Mouse (Mus musculus) intestine, embryonic 16.5 days (tissue): ENCODE data around the gene Rpl37. TPM values are rescaled to one million over a fixed set of nuclear protein-coding genes. Genes with fewer than 3 reads are reported as not detected.
A peak's percentile ranks its signal among the peaks of the same experiment; 100 is the strongest.

Source experiments
- ATAC-seq: fragments of 200-750 bp; cut with Nextera tagmentation; 2 replicates; pipeline ENCODE4 v1.8.0; 2017; ENCODE audit warnings: moderate TSS enrichment, moderate library complexity
- H3K27ac ChIP-seq: fragments of 300-500 bp; sonication (generic); 2 replicates; pipeline ENCODE4 v1.5.1; 2014; ENCODE audit warnings: mild to moderate bottlenecking, low read length
- H3K27me3 ChIP-seq: fragments of 300-500 bp; sonication (generic); replicated peaks from 2 replicates; pipeline ENCODE4 v1.6.1; 2014; ENCODE audit warnings: low read length, control low read depth, mixed read lengths; ENCODE audit not compliant: control insufficient read depth, insufficient read depth
- H3K36me3 ChIP-seq: fragments of 300-500 bp; sonication (generic); 2 replicates; pipeline ENCODE4 v1.6.1; 2014; ENCODE audit warnings: low read length, control low read depth; ENCODE audit not compliant: control insufficient read depth, insufficient read depth
- H3K4me1 ChIP-seq: fragments of 300-500 bp; sonication (generic); 2 replicates; pipeline ENCODE4 v1.6.1; 2014; ENCODE audit warnings: low read length, control low read depth, mixed read lengths; ENCODE audit not compliant: control insufficient read depth, insufficient read depth
- H3K4me2 ChIP-seq: fragments of 300-500 bp; sonication (generic); 2 replicates; pipeline ENCODE4 v1.6.1; 2014; ENCODE audit warnings: low read depth, low read length, control low read depth
- H3K4me3 ChIP-seq: fragments of 300-500 bp; sonication (generic); 2 replicates; pipeline ENCODE4 v1.5.1; 2014; ENCODE audit warnings: mild to moderate bottlenecking, low read length
- H3K9ac ChIP-seq: fragments of 300-500 bp; sonication (generic); 2 replicates; pipeline ENCODE4 v1.6.1; 2014; ENCODE audit warnings: low read depth, low read length
- H3K9me3 ChIP-seq: fragments of 300-500 bp; sonication (generic); 2 replicates; pipeline ENCODE4 v1.6.1; 2016; ENCODE audit warnings: low read length, control low read depth; ENCODE audit not compliant: control insufficient read depth
- WGBS: fragments of 180-500 bp; shearing (Covaris S2); extraction: QIAGEN DNeasy Blood & Tissue Kit; methylation state at CpG from one replicate; pipeline ENCODE4 v1.1.7; 2014; 5-methylcytosine and 5-hydroxymethylcytosine counted together
- polyA plus RNA-seq: library from polyadenylated mRNA; unstranded; fragments of >200 nt; fragmentation: Nextera tagmentation; extraction: Ambion mirVana; gene quantifications from 2 replicates; pipeline ENCODE4 v1.2.1, GENCODE M21; 2015

Gene Rpl37
- 432 and 438 TPM in 2 replicates for polyA plus RNA-seq

GRCm38 (mm10) chr15:5116270-5117030 is at the start of gene Rpl37:
Gene Rpl37 (plus strand): TSS chr15:5116645.
- ATAC-seq = peak; percentile 98
- H3K9me3 ChIP-seq = no peaks in the 10 kb centered on the region
- H3K4me1 ChIP-seq = peaks cover 7% of the 10 kb centered on the region
- peak within 1 kb of the TSS; percentile 60 for H3K4me2 ChIP-seq
- H3K9ac ChIP-seq = peak within 1 kb of the TSS; percentile 87
- peaks cover 17% of the 10 kb centered on the region for H3K36me3 ChIP-seq
- H3K27ac ChIP-seq = peak within 1 kb of the TSS; percentile 97
- under 1% methylated on average over 55 of the region's 55 CpGs for WGBS
- peak within 1 kb of the TSS; percentile 75 for H3K4me3 ChIP-seq
- no peaks in the 10 kb centered on the region for H3K27me3 ChIP-seq

- no peak overlapping the region for H3K4me2 ChIP-seq
- WGBS = 57% methylated on average over 15 of the region's 15 CpGs
- H3K9ac ChIP-seq = no peak overlapping the region
- no peaks in the 10 kb centered on the region for H3K4me1 ChIP-seq
- H3K9me3 ChIP-seq = peaks cover 6% of the 10 kb centered on the region; the same call in 1 of the 2 replicates
- no peak overlapping the region for H3K27ac ChIP-seq
- H3K27me3 ChIP-seq = no peaks in the 10 kb centered on the region
- no peaks in the 10 kb centered on the region for H3K36me3 ChIP-seq
- no peak overlapping the region for H3K4me3 ChIP-seq
- ATAC-seq = no peak
These were observed 47.5 kb upstream of the Rpl37 start for GRCm38 (mm10) chr15:5068801-5069518.

- H3K27me3 ChIP-seq = no peaks in the 10 kb centered on the region
- no peak overlapping the region for H3K4me3 ChIP-seq
- H3K4me1 ChIP-seq = no peaks in the 10 kb centered on the region
- H3K4me2 ChIP-seq = no peak overlapping the region
- WGBS = 81% methylated on average over 1 of the region's 1 CpGs
- H3K36me3 ChIP-seq = no peaks in the 10 kb centered on the region
- no peak for ATAC-seq
- no peak overlapping the region for H3K9ac ChIP-seq
- no peaks in the 10 kb centered on the region for H3K9me3 ChIP-seq
- H3K27ac ChIP-seq = no peak overlapping the region
These were observed 35.2 kb upstream of the Rpl37 start for GRCm38 (mm10) chr15:5081235-5081634.

GRCm38 (mm10) chr15:5086162-5086561 is 30.3 kb upstream of the Rpl37 start:
- H3K4me3 ChIP-seq = no peak overlapping the region
- no peaks in the 10 kb centered on the region for H3K27me3 ChIP-seq
- 7% methylated on average over 2 of the region's 2 CpGs for WGBS
- no peaks in the 10 kb centered on the region for H3K36me3 ChIP-seq
- no peak overlapping the region for H3K9ac ChIP-seq
- no peaks in the 10 kb centered on the region for H3K9me3 ChIP-seq
- H3K4me1 ChIP-seq = no peaks in the 10 kb centered on the region
- H3K27ac ChIP-seq = no peak overlapping the region
- no peak overlapping the region for H3K4me2 ChIP-seq
- no peak for ATAC-seq

GRCm38 (mm10) chr15:5088850-5089608 is 27.4 kb upstream of the Rpl37 start:
- 64% methylated on average over 7 of the region's 7 CpGs for WGBS

GRCm38 (mm10) chr15:5090131-5090530 is 26.3 kb upstream of the Rpl37 start:
- no peak for ATAC-seq
- no peak overlapping the region for H3K9ac ChIP-seq
- WGBS = 88% methylated on average over 10 of the region's 10 CpGs

More at GRCm38 (mm10) chr15:5088850-5089608, 27.4 kb upstream of the Rpl37 start:
- H3K36me3 ChIP-seq = no peaks in the 10 kb centered on the region
- H3K4me3 ChIP-seq = no peak overlapping the region
- no peaks in the 10 kb centered on the region for H3K4me1 ChIP-seq
- no peak overlapping the region for H3K27ac ChIP-seq
- H3K9me3 ChIP-seq = no peaks in the 10 kb centered on the region
- H3K4me2 ChIP-seq = no peak overlapping the region
- no peaks in the 10 kb centered on the region for H3K27me3 ChIP-seq
- no peak overlapping the region for H3K9ac ChIP-seq
- ATAC-seq = no peak

GRCm38 (mm10) chr15:5095534-5096301 is 20.7 kb upstream of the Rpl37 start:
- no peaks in the 10 kb centered on the region for H3K4me1 ChIP-seq
- H3K27ac ChIP-seq = no peak overlapping the region
- no peaks in the 10 kb centered on the region for H3K9me3 ChIP-seq
- H3K4me3 ChIP-seq = no peak overlapping the region
- H3K4me2 ChIP-seq = no peak overlapping the region
- no peak for ATAC-seq
- WGBS = 71% methylated on average over 11 of the region's 11 CpGs
- peaks cover 3% of the 10 kb centered on the region; the same call in 1 of the 2 replicates for H3K36me3 ChIP-seq
- H3K27me3 ChIP-seq = no peaks in the 10 kb centered on the region
- no peak overlapping the region for H3K9ac ChIP-seq

More at GRCm38 (mm10) chr15:5090131-5090530, 26.3 kb upstream of the Rpl37 start:
- H3K9me3 ChIP-seq = no peaks in the 10 kb centered on the region
- H3K27me3 ChIP-seq = no peaks in the 10 kb centered on the region
- no peak overlapping the region for H3K27ac ChIP-seq
- no peaks in the 10 kb centered on the region for H3K36me3 ChIP-seq
- no peaks in the 10 kb centered on the region for H3K4me1 ChIP-seq
- H3K4me2 ChIP-seq = no peak overlapping the region
- H3K4me3 ChIP-seq = no peak overlapping the region

GRCm38 (mm10) chr15:5097376-5097775 is 19.1 kb upstream of the Rpl37 start:
- no peak overlapping the region for H3K4me3 ChIP-seq
- H3K4me2 ChIP-seq = no peak overlapping the region
- ATAC-seq = no peak
- no peaks in the 10 kb centered on the region for H3K4me1 ChIP-seq
- H3K36me3 ChIP-seq = peaks cover 3% of the 10 kb centered on the region; the same call in 1 of the 2 replicates
- no peaks in the 10 kb centered on the region for H3K9me3 ChIP-seq
- H3K9ac ChIP-seq = no peak overlapping the region
- 92% methylated on average over 1 of the region's 1 CpGs for WGBS
- no peaks in the 10 kb centered on the region for H3K27me3 ChIP-seq
- H3K27ac ChIP-seq = no peak overlapping the region
